Mouse (Mus musculus) ES-Bruce4 (cell line): ENCODE measurements around the gene Clgn.

Source experiments
- CTCF ChIP-seq: IDR thresholded peaks from one replicate; pipeline ENCODE4 v1.8.1; 2011; ENCODE audit warnings: low read depth, low read length
- EP300 ChIP-seq: IDR thresholded peaks from 2 replicates; pipeline ENCODE4 v1.6.1; 2011; ENCODE audit warnings: low read depth, low read length; ENCODE audit not compliant: insufficient read depth
- POLR2A ChIP-seq: IDR thresholded peaks from one replicate; pipeline ENCODE4 v1.8.1; 2011; ENCODE audit warnings: low read length; ENCODE audit not compliant: insufficient read depth

DNA sequence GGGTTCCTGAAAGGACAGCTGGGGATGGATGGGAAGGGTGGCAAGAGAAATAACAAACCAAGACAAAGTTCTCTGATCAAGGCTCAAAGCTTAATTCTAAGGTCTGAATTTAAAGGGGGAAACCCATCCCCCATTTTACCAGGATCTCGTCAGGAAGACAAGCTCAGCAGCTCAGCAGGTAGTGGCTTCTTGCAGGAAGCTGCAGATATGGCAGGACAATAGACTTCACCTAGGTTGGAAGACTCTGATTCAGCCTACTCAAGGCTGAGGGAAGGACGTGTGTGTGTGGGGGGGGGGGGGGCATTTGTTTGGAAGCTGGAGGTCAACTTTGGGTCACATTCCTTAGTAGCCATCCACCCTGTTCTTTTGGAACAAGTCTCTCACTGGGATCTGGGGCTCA lies 6.8 kb upstream of the Clgn start:
- TF ChIP-seq CTCF (no peak), EP300 (no peak), POLR2A (no peak)
